Mouse (Mus musculus) small intestine, adult 2 months (tissue): ENCODE measurements around the gene Mnat1. TPM values are rescaled to one million over a fixed set of nuclear protein-coding genes. Genes with fewer than 3 reads are reported as not detected.
"Not testable (repeated sequence)": the region's sequence is repeated elsewhere in the genome, so short reads cannot be mapped to it uniquely, and the experiment has no call there.

Experiments used
- H3K27ac ChIP-seq: fragments of 200-500 bp; 2 replicates; pipeline ENCODE4 v1.5.1; 2012; ENCODE audit warnings: low read depth, low read length, control low read depth, inconsistent platforms; ENCODE audit not compliant: insufficient read depth
- H3K27me3 ChIP-seq: fragments of 200-500 bp; 2 replicates; pipeline ENCODE4 v1.6.1; 2012; ENCODE audit warnings: mild to moderate bottlenecking, moderate library complexity, low read length, inconsistent platforms; ENCODE audit not compliant: control insufficient read depth, insufficient read depth
- H3K36me3 ChIP-seq: fragments of 200-500 bp; 2 replicates; pipeline ENCODE4 v1.6.1; 2012; ENCODE audit warnings: mild to moderate bottlenecking, low read length, control low read depth, inconsistent platforms; ENCODE audit not compliant: control insufficient read depth, insufficient read depth
- H3K4me1 ChIP-seq: fragments of 200-500 bp; 2 replicates; pipeline ENCODE4 v1.6.1; 2012; ENCODE audit warnings: low read length, inconsistent platforms, mixed read lengths; ENCODE audit not compliant: control insufficient read depth, insufficient read depth, insufficient read length
- H3K4me3 ChIP-seq: fragments of 200-500 bp; 2 replicates; pipeline ENCODE4 v1.5.1; 2012; ENCODE audit warnings: low read depth, mild to moderate bottlenecking, control low read depth, inconsistent platforms, low read length, moderate library complexity
- CTCF ChIP-seq: fragments of 200-500 bp; IDR thresholded peaks from 2 replicates; pipeline ENCODE4 v1.5.1; 2012; ENCODE audit warnings: low read depth, mild to moderate bottlenecking, control low read depth, inconsistent platforms, low read length, moderate library complexity, mixed read lengths; ENCODE audit not compliant: insufficient replicate concordance, insufficient read length; ENCODE audit errors: extremely low read depth
- POLR2A ChIP-seq: fragments of 200-500 bp; IDR thresholded peaks from 2 replicates; pipeline ENCODE4 v1.6.1; 2012; ENCODE audit warnings: low read depth, mild to moderate bottlenecking, control low read depth, inconsistent platforms, low read length, moderate library complexity
- WGBS: fragments of 180-500 bp; shearing (Covaris S2); methylation state at CpG from one replicate; pipeline ENCODE4 v1.1.7; 2018; 5-methylcytosine and 5-hydroxymethylcytosine counted together
- polyA plus RNA-seq: library from polyadenylated mRNA; depleted of rRNA; stranded (reverse); fragments of >200 nt; gene quantifications from 2 replicates; pipeline ENCODE4 v1.2.3, GENCODE M21; 2012

Mnat1 gene
- polyA plus RNA-seq, 1 experiment: 1.7 TPM

- peak overlapping the region; percentile 15; the same call in 1 of the 2 replicates for H3K4me3 ChIP-seq
- no peak overlapping the region for H3K27ac ChIP-seq
- H3K27me3 ChIP-seq: peaks cover 42% of the 10 kb centered on the region
- 8% methylated on average over 23 of the region's 23 CpGs for WGBS
- TF ChIP-seq CTCF (no peak), POLR2A (no peak)
- no peaks in the 10 kb centered on the region for H3K36me3 ChIP-seq
- H3K4me1 ChIP-seq: peaks cover 13% of the 10 kb centered on the region
Measured at GRCm38 (mm10) chr12:73110431-73111111, 12.9 kb upstream of the Mnat1 start.

- no peaks in the 10 kb centered on the region for H3K36me3 ChIP-seq
- no peak for TF ChIP-seq CTCF
- no peak for TF ChIP-seq POLR2A
- H3K27me3 ChIP-seq: peaks cover 42% of the 10 kb centered on the region
- no peak overlapping the region for H3K27ac ChIP-seq
- peaks cover 13% of the 10 kb centered on the region for H3K4me1 ChIP-seq
- H3K4me3 ChIP-seq: peak overlapping the region; percentile 53
- under 1% methylated on average over 44 of the region's 44 CpGs for WGBS
Measured at GRCm38 (mm10) chr12:73111561-73112325, 11.8 kb upstream of the Mnat1 start.

- Histone ChIP-seq H3K4me1 (peaks cover 13% of the 10 kb centered on the region), H3K27me3 (peaks cover 42% of the 10 kb centered on the region), H3K27ac (no peak overlapping the region), H3K4me3 (peak overlapping the region; percentile 53), H3K36me3 (no peaks in the 10 kb centered on the region)
- 1% methylated on average over 70 of the region's 71 CpGs for WGBS
- no peak for TF ChIP-seq POLR2A
- TF ChIP-seq CTCF: no peak
Measured at GRCm38 (mm10) chr12:73112326-73113087, 11.0 kb upstream of the Mnat1 start.

- no peak for TF ChIP-seq CTCF
- TF ChIP-seq POLR2A: no peak
Measured at GRCm38 (mm10) chr12:73113196-73113595, 10.3 kb upstream of the Mnat1 start, which contains the start of gene Six4. Gene Six4 (minus strand): TSS chr12:73113456.

GRCm38 (mm10) chr12:73125250-73125649 is 1.7 kb downstream of the Mnat1 start:
- TF ChIP-seq CTCF: no peak
- no peak for TF ChIP-seq POLR2A
- Histone ChIP-seq H3K27me3 (no peaks in the 10 kb centered on the region), H3K36me3 (no peaks in the 10 kb centered on the region), H3K27ac (no peak overlapping the region), H3K4me1 (no peaks in the 10 kb centered on the region), H3K4me3 (no peak overlapping the region)
- WGBS: 75% methylated on average over 4 of the region's 4 CpGs

More at GRCm38 (mm10) chr12:73113196-73113595, 10.3 kb upstream of the Mnat1 start, which contains the start of gene Six4:
- Histone ChIP-seq H3K36me3 (no peaks in the 10 kb centered on the region), H3K27ac (no peak within 1 kb of the TSS), H3K27me3 (peaks cover 42% of the 10 kb centered on the region), H3K4me3 (peak within 1 kb of the TSS; percentile 53), H3K4me1 (peaks cover 13% of the 10 kb centered on the region)
- whole genome bisulfite sequencing: under 1% methylated on average over 20 of the region's 20 CpGs

GRCm38 (mm10) chr12:73140732-73141131 is 17.2 kb downstream of the Mnat1 start:
- 63% methylated on average over 3 of the region's 3 CpGs for WGBS
- Histone ChIP-seq H3K36me3 (no peaks in the 10 kb centered on the region), H3K4me3 (no peak overlapping the region), H3K27me3 (no peaks in the 10 kb centered on the region), H3K27ac (no peak overlapping the region), H3K4me1 (no peaks in the 10 kb centered on the region)
- TF ChIP-seq POLR2A (no peak), CTCF (no peak)

GRCm38 (mm10) chr12:73147236-73147635 is 23.7 kb downstream of the Mnat1 start:
- 86% methylated on average over 3 of the region's 3 CpGs for WGBS
- H3K27me3 ChIP-seq: no peaks in the 10 kb centered on the region
- no peak overlapping the region for H3K4me3 ChIP-seq
- H3K27ac ChIP-seq: no peak overlapping the region
- no peaks in the 10 kb centered on the region for H3K4me1 ChIP-seq
- no peak for TF ChIP-seq CTCF
- no peak for TF ChIP-seq POLR2A
- H3K36me3 ChIP-seq: no peaks in the 10 kb centered on the region

- not testable (repeated sequence) for H3K4me3 ChIP-seq, H3K27me3 ChIP-seq, H3K4me1 ChIP-seq, H3K36me3 ChIP-seq, H3K27ac ChIP-seq
- WGBS: 90% methylated on average over 5 of the region's 5 CpGs
Measured at GRCm38 (mm10) chr12:73151038-73151437, 27.5 kb downstream of the Mnat1 start.
